Mouse (Mus musculus) gastrocnemius, postnatal 4 days (tissue): ENCODE measurements around the gene Gm10642. TPM values are rescaled to one million over a fixed set of nuclear protein-coding genes. Genes with fewer than 3 reads are reported as not detected.
A peak's percentile ranks its signal among the peaks of the same experiment; 100 is the strongest.

Experiments
- DNase-seq, 2 experiments: peaks; one replicate each; pipeline ENCODE4 v3.0.0; 2021 to 2022; ENCODE audit warnings: low spot score in 2 of 2, mixed read lengths in 2 of 2
- total RNA-seq, 2 experiments: library from RNA; stranded (reverse); gene quantifications; 2 replicates each; pipeline ENCODE4 v1.2.3; 2021

The Gm10642 gene
- total RNA-seq, 2 experiments from 2014 or later: 0.21 to 0.56 TPM

GRCm38 (mm10) chr9:70671772-70672579 is 15.9 kb downstream of the Gm10642 start:
- DNase-seq: no peak

DNA sequence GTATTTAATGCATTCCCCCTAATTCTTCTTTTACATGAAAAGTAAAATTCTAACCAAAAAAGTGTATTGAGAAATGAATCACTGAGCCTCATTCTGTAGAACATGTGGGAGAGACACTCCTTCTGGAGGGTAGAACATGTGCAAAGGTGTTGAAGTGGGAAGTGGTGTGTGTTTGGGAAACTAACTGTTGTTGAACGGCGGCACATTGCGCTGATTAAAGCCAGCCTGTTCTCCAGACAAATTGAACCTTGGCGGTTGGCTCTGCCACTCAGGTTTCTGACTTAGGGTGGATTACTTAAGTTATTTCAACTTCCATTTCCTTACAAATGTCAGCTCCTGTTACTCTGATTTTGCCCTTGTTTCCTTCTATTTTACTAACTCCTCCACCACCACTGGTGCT is 17.6 kb downstream of the Gm10642 start:
- DNase-seq: no peak

DNA sequence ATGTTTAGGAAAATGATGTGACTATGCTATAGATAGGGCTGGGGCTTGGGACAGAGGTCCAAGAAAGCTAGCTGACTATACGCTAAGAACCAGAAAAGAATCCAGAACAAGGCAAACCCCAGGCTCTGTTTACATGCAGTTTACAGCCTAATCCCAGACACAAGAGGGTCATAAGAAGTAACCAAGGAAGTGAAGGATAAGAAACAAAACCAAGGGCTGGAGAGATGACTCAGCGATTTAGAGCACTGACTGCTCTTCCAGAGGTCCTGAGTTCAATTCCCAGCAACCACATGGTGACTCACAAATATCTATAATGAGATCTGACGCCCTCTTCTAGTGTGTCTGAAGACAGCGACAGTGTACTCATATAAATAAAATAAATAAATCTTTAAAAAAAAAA is 19.1 kb downstream of the Gm10642 start:
- DNase-seq: no peak

DNA sequence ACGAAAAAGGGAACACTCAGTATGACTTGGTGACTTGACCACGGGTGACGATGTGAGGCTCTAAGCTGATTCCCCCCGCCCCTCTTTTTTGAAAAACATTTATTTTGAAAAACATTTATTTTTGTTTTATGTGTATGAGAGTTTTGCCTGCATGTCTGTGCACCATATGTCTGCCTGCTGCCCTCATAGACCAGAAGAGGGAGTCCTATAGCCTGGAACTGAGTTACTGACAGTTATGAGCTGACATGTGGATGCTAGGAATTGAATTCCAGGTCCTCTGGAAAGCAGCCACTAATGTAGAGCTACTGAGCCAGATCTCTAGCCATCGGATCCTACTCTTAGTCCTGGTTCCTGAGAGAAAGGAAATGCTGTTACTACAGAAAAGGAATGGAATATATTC is 19.9 kb downstream of the Gm10642 start:
- DNase-seq: no peak

DNA sequence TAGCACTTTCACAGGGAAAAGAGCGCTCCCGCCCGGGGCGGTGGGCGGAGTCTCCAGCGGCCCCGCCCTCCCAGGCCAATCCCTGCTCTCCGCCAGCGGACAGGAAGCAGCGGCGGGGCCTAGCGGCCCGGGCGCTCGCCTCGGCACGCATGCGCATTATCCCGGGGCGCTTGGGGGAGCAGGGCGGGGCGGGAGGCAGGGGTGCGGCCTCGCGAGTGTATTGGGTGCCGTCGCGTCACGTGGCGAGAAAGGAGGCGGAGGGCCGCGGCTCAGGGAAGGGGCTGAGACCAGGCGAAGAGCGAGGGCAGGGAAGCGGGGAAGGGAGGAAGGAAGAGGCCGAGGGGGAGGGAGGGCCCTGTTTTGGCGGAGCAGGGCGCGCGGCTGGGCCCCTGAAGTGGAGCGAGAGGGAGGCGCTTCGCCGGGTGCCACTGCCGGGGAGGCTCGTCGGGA is 22.7 kb downstream of the Gm10642 start, which contains the start of gene Adam10:
Gene Adam10 (plus strand): TSS at position 316 of the 450 bp plus-strand sequence.
- peak; percentile 99 for DNase-seq

- DNase-seq: peak; percentile 51 to 69
These were observed 23.4 kb downstream of the Gm10642 start for GRCm38 (mm10) chr9:70679132-70680091.

DNA sequence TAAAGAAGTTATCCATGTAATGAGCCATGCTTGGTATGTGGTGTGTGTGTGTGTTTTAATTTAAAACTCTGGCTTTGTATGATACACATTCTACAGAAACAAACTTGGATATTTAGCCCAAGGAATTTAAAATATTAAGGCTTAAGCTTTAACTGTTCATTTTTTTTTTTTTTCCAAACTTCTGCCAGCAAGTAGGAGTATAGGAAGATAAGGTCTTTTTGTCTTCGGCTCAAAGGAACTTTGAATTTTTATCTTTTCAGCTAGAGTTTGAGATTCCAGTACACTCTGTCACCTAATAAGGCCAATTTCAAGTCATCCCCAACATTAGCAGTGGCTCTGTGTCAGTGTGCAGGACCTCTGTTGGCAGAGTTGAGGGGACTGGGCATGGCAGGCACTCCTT is 26.2 kb downstream of the Gm10642 start:
- DNase-seq: no peak

DNA sequence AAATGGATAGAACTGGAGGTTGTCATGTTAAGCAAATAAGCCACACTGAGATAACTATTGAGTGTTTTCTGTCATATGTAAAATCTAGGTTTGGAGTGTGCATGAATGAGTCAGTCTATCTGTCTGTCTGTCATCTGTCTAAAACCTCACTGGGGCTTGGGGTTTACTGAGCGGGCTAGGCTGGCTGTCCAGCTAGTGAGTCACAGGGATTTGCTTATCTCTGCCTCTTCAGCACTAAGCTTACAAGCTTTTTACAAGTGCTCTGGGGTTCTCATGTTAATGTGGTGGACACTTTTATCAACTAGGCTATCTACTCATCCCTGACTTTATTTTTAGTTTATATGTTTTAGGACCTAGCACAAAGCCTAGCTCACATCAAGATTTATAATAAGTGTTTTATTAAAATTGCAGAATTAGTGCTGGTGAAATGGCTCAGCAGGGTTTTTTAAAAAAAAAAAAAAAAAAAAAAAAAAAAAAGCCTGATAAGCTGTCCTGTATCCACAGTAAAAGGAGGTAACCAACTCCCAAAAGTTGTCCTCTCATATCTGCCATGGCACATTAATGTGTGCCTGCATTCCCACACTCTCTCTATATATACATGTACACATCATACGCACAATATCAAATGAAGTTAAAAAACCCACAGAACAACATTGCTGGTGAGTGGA is 32.4 kb downstream of the Gm10642 start:
- no peak for DNase-seq

DNA sequence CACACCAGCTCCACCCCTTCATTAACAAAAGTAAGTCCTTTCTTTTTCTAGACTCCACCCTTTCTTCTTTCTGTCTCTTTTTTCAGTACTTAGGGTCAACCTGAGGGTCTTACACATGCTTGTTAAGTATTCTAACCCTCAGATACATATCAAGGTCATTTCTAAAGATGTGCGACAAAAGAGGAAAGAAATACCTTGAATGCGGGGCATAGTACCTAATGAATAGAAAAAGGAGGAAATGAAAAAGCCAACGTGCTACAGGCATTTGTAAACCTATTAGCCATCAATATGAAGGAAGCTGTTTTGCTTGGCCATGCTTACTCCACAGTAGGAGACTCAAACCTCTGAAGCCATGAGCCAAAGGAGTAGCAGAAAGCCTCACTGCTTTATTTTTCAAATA is 33.9 kb downstream of the Gm10642 start:
- DNase-seq: no peak

GRCm38 (mm10) chr9:70690579-70690978 is 34.5 kb downstream of the Gm10642 start:
- no peak for DNase-seq

DNA sequence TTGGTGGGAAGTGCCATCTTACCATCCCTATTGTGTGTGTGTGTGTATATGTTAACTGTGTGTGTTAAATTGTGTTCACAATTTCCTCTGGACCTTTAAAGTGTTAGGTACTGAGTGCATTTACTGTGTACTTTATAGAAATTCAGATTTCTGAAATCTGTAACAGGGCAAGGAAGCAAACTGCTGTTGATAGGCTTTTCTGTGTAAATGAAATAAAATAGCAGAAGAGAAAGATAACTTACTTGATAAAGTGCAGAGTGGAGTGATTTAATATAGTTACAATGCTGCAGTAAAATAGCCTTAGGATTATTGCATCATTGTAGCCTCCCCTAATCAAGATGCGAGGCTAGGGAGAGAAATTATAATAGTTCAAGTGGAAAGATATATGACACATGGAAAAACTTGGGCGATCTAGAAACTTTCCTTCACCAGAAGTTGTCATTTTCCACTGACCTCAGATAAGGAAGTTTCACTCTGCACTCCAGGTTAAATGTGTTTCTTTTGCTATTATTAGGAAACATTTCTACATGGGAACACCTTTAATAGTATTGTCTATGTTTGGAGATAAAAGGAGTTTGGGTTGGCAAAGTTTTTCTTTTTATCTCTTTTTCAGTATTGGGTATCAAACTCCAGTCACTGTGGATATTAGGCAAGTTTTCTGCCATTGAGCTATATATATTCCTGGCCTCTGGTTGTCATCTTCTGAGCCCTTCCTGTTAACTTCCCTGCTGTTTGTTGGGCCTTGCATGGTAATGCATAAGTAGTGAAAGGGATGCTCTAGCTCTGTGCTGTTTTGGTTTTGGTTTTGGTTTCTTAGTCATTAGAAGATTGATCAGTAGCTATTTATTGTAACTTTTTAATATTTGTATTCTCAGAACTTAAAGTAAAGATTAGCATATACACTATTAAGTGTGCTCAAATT is 36.0 kb downstream of the Gm10642 start:
- DNase-seq: no peak

DNA sequence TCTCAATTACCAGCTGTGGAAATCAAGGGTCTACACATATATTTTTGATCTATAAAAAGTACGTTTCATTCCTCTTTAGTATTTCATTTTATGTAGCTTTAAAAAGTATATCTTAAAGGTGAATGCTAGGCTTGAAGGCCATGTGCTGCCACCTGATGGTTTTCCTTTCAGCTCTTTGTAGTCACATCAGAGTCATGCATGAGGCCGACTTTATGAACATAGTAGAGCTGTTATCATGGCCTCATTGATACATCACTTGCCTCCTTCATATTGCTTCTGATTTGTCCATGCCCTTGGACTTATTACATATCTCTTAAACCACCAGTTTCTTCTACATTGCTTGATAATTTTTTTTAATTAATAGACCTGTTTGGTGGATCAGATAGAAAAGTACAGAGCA is 39.7 kb downstream of the Gm10642 start:
- no peak for DNase-seq

DNA sequence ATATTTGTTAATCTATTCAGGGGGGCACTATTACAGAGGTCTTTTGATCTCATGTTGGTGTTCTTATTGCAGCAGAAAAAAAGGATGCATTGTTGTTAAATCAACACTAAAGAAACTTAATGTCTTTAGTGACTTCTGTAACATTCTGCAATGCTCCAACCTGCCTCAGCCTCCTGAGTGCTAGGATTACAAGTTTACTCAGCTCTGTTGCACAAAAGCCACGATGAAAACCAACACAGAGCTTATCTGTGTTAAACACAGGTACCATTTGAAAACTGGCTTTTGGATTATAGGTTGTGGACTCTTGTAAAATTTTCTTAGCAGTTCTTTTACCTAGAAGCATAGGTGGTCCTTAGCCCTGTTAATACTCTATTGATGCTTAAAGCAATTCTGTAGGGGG is 42.0 kb downstream of the Gm10642 start:
- no peak for DNase-seq

DNA sequence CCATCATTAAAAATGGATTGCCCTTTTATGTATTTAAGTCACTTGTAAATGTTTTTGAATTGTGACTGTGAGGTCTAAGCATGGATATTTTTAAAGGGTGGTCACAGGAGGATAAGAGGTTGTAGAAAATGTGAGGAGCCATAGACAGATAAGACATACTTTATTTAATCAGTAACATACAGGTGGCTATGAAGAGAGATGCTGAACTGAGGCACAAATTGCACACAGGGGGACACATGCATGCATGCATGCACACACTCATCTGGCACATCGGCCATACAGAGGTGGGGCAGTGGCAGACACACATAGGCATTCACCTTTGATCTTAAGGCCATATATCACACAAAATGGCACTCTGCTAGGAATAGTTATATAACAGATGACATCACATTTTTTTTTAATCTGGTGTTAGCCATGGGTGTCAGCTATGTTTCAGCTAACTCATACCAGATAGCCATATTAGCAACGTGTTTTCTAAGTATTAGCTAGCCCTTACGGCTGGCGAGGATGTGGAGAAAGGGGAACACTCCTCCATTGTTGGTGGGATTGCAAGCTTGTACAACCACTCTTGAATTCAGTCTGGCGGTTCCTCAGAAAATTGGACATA is 47.6 kb downstream of the Gm10642 start:
- no peak for DNase-seq

GRCm38 (mm10) chr9:70706444-70706843 is 50.4 kb downstream of the Gm10642 start:
- DNase-seq: no peak

Other genes starting within 250 kb of the Gm10642 start
- gene Ccnb2, start 234.7 kb upstream of the Gm10642 start, total RNA-seq: 10 to 100 TPM; 22.0 to 27.9 TPM
- gene Rnf111, start 152.5 kb upstream of the Gm10642 start, total RNA-seq: 10 to 100 TPM; 24.7 to 26.6 TPM
- 10 to 100 TPM; 25.4 to 32.1 TPM for gene Sltm, start 113.5 kb upstream of the Gm10642 start, total RNA-seq
- 10 to 100 TPM; 13.0 to 13.3 TPM for gene Mindy2, start 923 bp downstream of the Gm10642 start, total RNA-seq
- 10 to 100 TPM; 60.4 to 62.7 TPM for gene Adam10, start 22.7 kb downstream of the Gm10642 start, total RNA-seq